Mouse (Mus musculus): ENCODE results near the gene Itpr3. TPM values are rescaled to one million over a fixed set of nuclear protein-coding genes. Genes with fewer than 3 reads are reported as not detected.

The Itpr3 gene
- total RNA-seq, 2 experiments from 2014 or later, result 2.0 to 3.4 TPM

DNA sequence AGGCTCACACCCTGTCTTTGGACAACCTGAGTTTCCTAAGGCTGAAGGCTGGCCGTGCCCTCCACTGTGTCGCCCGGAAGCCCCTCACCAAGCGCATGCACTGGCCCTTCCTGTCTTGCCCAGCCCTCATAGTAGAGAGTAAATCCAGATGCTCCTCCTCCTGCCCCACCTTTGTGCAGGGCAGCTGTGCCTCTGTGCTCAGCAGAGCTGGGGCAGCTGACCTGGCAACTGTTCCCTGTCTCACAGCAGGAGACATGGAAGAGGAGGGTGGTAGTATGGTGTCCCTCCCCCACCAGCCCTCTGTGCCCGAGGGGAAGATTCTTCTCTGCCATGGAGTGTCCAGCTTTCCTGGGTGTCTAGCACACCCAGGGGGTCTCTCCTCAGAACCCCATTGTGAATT lies 44.6 kb downstream of the Itpr3 start:
- no peak for DNase-seq (ENCODE audit: low spot score in 2 of 2)
- intact Hi-C loops (cut with DNase I), result no loop called here

DNA sequence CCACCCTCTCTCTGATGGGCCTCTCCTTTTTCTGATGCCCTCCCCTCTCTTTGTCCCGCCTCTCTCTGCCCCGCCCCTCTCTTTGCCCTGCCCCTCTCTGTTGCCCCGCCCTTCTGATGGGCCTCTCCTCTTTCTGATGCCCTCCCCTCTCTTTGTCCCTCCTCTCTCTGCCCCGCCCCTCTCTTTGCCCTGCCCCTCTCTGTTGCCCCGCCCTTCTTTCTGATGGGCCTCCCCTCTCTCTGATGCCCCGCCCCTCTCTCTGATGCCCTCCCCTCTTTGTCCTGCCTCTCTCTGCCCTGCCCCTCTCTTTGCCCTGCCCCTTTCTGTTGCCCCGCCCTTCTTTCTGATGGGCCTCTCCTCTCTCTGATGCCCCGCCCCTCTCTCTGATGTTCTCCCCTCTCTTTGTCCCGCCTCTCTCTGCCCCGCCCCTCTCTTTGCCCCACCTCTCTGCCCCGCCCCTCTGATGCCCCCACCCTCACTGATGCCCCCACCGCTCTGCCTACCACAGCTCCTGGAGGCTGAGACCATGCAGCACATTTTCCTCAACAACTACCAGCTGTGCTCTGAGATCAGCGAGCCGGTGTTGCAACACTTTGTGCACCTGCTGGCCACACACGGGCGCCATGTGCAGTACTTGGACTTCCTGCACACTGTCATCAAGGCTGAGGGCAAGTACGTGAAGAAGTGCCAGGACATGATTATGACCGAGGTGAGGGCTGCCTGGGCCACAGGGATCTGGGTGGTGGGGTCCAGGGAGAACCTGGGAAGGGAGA lies 48.8 kb downstream of the Itpr3 start:
- intact Hi-C loops (cut with DNase I), result no loop called here

DNA sequence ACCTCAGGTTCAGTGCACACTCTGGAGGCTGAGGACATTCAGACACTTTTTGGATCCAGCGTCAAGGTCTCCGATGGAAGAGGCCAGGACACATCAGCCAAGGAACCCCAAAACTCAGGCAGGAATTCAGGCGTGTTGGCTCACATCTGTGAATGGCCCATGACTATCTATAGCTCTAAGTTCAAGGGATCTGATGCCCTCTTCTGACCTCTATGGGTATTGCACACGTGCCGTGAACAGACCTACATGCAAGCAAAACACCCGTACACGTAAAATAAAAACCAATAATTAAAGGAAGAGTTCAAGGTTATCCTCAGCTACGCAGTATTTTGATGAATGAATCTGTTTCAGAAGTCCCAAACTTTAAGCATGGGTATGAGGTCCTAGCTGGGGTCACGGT lies 49.6 kb downstream of the Itpr3 start:
- no peak for DNase-seq (ENCODE audit: low spot score in 2 of 2)
- intact Hi-C loops (cut with DNase I), result no loop called here

More for the DNA sequence above, 48.8 kb downstream of the Itpr3 start:
- DNase-seq (ENCODE audit: low spot score in 2 of 2), result no peak

DNA sequence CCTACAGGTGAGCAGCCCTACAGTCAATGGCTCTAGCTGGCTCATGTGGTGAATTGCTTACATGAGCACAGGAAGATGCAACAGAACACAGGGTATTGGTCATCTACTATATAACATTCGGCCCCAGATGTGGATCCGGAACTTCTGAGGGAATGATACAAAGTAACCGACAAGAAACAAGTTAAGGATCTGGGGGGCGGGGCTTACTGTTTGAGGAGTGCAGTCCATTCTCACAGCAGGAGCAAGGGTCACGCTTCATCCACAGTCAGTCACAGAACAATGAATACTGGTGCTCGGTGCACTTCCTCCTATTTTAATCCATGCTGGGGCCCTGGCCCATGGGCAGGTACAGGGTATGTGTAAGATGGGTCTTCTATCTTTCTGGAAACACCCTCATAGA lies 50.8 kb downstream of the Itpr3 start:
- no peak for DNase-seq (ENCODE audit: low spot score in 2 of 2)
- intact Hi-C loops (cut with DNase I), result no loop called here

DNA sequence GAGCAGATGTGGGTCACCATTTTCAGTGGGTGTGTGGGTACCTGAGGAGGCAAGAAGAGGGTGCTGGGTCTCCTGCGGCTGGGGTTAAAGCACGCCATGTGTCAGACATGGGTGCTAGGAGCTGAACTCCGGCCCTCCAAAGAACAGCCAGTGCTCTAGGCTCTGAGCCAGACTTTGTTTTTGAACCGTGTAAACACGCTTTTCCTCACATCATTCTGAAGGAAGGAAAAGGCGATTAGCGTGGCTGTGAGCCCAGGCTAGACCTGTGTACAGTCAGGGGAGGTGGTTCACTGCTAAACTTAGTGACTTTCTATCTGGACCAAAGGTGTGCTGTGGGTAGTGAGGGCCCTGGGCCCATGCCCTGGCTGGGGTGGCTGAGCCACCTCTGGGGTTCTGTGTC lies 53.0 kb downstream of the Itpr3 start:
- intact Hi-C loops (cut with DNase I), result no loop called here
- no peak for DNase-seq (ENCODE audit: low spot score in 2 of 2)

DNA sequence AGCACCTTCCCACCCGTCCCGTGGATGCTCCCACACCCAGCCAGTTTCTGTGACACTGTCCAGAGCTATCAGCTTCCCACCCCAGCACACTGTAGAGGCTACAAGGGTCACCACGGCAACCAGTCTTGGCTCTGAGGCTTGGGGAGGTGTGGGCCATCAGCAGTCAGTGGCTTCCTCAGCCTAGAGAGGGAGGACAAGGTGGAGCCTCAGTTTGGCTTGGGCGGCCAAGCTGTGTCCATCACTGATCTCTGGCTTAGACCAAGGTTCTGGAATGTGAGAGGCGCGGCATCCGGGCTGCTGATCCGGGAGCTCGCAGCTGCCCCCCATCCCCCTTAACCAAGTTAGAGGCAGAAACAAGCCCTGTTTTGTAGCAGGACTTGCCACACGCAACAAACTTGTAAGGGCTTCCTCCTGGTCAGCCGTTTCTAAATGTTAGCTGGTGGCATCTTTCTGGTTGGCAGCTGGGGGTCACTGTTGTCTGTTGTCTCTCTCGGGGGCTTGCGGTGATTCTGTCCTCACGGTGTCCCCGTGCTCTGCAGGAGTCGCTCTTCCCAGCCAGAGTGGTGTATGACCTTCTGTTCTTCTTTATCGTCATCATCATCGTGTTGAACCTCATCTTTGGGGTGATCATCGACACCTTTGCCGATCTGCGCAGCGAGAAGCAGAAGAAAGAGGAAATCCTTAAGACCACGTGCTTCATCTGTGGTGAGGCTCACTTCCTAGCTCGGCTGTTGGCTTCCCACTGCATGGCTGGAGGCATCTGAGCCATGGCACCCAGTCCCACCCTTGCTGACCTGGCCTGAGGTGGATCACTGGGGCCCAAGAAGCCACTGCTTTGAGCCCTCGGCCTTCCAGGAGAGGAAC lies 61.8 kb downstream of the Itpr3 start:
- intact Hi-C loops (cut with DNase I), result no loop called here
- no peak for DNase-seq (ENCODE audit: low spot score in 2 of 2)

DNA sequence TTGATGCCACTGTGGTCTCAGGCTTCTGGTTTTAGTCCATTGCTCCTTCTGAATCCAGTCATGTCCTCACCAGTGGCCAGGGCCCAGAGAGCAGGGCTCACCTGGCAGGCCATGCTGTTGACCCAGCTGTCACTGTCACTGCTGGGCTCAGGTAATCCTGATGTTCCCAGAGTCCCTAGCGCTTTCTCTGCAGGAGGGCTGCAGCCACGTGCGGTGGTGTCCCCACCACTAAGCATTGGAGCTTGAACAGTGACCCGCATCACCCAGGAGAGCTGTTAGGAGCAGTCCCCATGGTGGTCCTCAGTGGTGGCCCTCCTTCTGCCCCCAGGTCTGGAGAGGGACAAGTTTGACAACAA lies 62.4 kb downstream of the Itpr3 start:
- intact Hi-C loops (cut with DNase I), result no loop called here
- no peak for DNase-seq (ENCODE audit: low spot score in 2 of 2)

DNA sequence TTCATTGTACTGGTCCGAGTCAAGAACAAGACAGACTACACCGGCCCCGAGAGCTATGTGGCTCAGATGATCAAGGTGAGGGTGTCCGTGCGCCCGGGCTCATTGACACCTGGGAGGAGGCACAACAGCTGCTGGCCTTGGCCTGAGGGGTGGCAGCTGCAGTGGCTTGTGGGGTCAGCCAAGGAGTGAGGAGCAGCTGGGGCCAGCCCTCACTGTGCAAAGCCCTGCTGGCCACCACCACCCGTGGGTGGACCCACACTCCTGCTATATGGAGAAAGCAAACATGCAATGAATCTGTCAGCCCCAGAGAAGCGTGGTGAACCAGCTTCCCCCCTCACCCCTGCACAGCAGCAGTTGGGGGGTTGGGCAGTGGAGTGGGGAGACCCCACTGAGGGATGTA lies 62.9 kb downstream of the Itpr3 start:
- intact Hi-C loops (cut with DNase I), result loop anchor here (10.0 kb wide), 1 partner anchor 185 kb away; the partner anchor contains the start of genes Cuta and Phf1
- DNase-seq (ENCODE audit: low spot score in 2 of 2), result no peak

DNA sequence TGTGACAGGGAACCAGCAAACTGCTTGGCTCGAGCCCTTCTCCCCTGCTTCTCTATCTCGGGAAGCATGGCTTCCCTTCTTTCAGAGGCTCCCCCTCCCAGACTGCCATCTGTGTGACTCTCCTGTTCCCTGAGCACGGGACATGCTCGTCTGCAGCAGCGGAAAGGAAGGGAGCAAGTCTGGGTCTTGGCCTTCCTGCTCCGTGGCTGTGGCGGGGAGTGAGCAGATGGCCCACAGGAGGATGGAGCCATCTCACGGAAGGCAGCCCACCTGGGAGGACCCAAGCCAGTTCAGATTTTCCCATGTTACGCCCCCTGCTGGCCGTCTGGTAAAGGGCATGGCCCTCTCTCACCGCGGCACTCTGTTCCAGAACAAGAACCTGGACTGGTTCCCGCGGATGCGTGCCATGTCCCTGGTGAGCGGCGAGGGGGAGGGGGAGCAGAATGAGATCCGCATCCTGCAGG lies 63.5 kb downstream of the Itpr3 start:
- intact Hi-C loops (cut with DNase I), result loop anchor here (10.0 kb wide), 1 partner anchor 186 kb away; the partner anchor contains the start of genes Cuta and Phf1
- DNase-seq (ENCODE audit: low spot score in 2 of 2), result peak; percentile 60 to 69

DNA sequence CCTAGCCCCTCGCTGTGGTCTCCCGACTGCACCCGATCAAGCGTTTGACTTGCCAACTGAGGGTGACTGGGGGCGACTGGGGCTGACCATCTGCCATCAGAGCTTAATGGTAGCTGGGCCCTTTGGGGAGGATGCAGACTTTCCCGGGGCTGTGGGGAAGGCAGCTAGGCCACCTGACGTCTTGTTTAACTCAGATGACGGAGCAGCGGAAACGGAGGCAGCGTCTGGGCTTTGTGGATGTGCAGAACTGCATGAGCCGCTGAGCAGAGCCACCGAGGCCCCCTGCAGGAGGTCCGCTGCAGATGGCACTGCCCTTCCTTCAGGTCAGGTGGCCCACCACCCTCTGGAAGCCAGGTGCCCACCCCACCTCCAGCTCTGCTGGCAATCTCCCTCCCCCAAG lies 64.2 kb downstream of the Itpr3 start:
- intact Hi-C loops (cut with DNase I), result loop anchor here (10.0 kb wide), 1 partner anchor 186 kb away; the partner anchor contains the start of genes Cuta and Phf1
- no peak for DNase-seq (ENCODE audit: low spot score in 2 of 2)

DNA sequence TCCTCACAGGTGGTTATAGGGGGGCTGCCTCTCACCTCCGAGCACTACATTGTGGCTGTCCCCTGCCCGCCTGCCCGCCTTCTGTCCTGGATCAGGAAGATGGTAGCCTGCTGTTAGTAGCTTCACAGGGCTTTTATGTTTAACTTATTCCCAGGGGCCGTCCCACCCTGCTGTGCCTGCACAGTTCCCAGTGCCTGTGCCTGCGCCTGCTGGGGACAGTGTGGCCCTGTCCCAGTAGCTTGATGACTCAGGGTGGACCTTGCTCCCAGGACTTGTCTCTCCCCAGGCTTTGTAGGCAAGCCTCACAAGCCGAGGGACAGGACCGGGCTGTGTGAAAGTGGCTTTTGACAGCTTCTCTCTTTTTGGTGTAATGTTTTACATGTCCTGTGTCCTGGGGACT lies 64.7 kb downstream of the Itpr3 start:
- intact Hi-C loops (cut with DNase I), result loop anchor here (10.0 kb wide), 1 partner anchor 187 kb away; the partner anchor contains the start of genes Cuta and Phf1
- no peak for DNase-seq (ENCODE audit: low spot score in 2 of 2)

DNA sequence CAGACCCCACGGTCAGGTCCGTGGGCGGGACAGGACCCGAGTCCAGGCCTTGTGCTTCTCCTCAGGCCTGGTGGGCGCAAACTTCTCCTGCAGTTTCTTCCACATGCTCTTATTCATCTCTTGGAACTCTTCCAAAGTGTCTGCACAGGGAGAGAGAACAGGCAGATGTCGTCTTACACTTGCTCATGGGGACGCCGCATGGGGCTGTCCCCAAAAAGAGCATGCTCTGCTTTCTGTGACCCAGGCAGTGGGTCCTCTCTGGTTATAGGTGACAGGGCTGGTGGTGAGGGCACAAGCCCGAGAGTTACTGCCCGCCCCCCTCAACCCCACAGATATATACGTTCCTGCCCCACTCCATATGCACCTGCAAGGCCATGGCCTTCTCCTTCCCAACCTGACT lies 65.6 kb downstream of the Itpr3 start:
- intact Hi-C loops (cut with DNase I), result loop anchor here (10.0 kb wide), 1 partner anchor 188 kb away; the partner anchor contains the start of genes Cuta and Phf1
- no peak for DNase-seq (ENCODE audit: low spot score in 2 of 2)

DNA sequence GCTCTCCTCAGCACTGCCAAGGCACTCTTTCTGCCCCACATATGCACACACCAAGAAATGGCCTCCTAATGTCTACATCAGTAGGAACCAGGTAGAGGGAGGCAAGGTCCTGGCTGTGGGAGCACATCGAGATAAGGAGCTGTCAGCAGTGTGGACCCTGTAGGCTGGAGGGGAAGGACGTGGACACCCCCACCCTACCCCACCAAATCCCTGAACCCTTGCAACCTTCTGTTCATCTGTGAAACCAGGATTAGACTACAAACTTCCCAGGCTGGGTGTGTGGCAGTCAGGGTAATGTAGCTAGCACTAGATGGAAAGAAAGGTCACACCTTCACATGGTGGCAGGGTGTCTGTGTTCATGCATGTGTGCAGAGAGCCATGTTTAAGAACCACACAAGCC lies 66.0 kb downstream of the Itpr3 start:
- no peak for DNase-seq (ENCODE audit: low spot score in 2 of 2)
- intact Hi-C loops (cut with DNase I), result loop anchor here (10.0 kb wide), 1 partner anchor 188 kb away; the partner anchor contains the start of genes Cuta and Phf1

DNA sequence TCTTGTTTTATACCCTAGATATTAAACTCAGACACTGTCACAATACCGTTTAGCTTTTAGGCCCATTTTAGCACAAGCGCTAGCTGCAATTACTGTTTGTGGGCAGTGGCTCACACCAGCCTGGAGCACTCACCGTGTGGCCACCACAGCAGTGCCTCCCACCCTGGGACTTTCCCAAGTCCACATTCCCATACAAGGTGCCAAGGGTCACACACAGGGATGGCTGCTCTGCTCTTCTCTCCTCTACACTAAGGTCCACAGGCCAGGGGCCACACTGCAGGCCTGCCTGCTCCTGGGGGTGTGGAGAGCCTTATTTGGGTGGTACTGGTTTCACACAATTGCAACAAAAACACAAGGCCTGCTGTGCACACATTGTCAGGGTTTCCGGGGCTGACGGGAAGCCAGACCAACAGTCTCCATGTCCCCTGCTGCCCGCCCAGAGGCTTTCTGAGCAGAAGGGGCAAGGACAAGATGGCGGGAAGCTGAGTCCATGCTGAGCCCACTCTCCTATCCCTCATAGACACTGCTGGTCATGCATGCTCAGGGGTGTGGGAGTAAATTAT lies 66.8 kb downstream of the Itpr3 start:
- DNase-seq (ENCODE audit: low spot score in 2 of 2), result no peak
- intact Hi-C loops (cut with DNase I), result loop anchor here (10.0 kb wide), 1 partner anchor 189 kb away; the partner anchor contains the start of genes Cuta and Phf1

DNA sequence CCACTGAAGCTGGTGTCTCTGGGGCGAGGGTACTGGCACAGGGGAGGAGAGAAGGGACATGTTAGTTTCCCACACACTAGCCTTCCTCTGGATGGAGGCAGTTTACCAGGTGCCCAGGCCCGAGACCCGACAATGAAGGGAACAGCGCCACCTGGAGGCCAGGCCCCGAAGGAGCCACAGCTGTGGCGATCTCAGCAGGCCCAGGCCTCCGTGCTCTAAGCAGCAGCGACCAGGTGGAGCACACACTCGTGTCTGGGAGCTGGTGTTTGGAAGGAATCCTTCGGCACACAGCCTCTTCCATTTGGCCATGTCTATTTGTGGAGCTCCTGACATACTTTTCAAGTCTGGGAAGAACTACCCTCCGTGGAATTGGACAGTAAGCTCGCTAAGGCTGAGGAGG lies 68.1 kb downstream of the Itpr3 start:
- peak; percentile 76 to 81 for DNase-seq (ENCODE audit: low spot score in 2 of 2)
- intact Hi-C loops (cut with DNase I), result loop anchor here (10.0 kb wide), 1 partner anchor 190 kb away; the partner anchor contains the start of genes Cuta and Phf1

DNA sequence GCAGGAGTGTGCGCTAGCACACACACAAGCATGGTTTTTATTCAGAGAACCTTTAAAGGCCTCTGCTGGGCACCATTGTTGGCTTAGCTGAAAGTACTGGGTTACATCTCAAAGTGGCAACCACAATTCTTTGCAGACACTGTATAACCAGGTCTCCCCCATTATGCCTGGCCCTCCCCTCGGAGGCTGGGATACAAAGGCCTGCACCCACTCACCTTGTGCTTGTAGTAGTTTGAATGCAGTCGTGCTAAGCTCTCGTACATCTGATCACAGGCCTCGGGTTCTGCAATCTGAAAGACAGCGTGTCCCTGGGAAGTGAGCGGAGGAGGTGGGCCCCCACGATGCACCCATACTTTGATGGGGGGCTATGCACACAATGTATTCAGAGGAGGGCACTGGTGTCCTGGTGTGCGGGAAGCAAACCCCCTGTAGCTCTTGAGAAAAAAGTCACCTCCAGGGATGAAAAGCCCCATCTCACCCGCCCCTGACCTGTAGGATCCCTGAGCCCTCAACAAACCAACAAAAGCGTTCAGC lies 68.6 kb downstream of the Itpr3 start:
- no peak for DNase-seq (ENCODE audit: low spot score in 2 of 2)
- intact Hi-C loops (cut with DNase I), result loop anchor here (10.0 kb wide), 1 partner anchor 191 kb away; the partner anchor contains the start of genes Cuta and Phf1

DNA sequence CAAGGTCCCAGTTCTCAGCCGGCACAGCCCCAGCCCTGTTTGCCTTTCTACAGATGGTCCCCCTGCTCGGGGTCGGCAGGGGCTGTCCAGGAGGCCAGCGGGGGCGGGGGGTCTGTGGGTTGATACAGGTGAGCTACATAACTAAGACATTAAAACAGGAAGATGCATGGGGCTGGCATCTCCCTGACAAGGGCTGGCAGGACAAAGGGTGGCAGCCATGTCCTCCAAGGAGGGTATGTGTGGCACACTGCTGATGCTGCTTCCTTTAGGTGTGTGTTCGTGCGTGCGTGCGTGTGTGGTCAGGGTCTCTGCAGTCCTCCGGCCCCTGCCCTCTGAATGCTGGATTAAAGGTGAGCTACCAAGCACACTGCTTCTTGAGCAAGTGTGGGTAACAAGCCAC lies 69.9 kb downstream of the Itpr3 start:
- no peak for DNase-seq (ENCODE audit: low spot score in 2 of 2)
- intact Hi-C loops (cut with DNase I), result loop anchor here (10.0 kb wide), 1 partner anchor 192 kb away; the partner anchor contains the start of genes Cuta and Phf1

DNA sequence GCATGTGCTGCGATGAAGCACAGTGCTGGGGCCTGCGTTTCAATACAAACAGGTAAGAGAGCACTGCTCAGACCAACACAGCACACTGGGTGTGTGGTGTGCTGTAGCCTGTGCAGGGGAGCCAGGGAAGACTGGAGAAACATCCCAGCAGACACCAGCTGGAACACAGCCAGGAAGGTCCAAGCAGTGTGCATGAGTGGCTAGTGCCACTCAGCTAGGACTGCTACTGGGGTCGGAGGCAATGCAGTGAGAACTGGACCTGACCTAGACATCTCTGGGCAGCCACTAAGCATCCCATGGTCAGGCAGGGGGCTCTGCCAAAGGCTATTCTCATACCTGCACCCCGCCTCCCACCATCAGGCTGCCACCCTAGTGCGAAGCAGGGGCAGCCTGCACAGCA lies 71.1 kb downstream of the Itpr3 start:
- intact Hi-C loops (cut with DNase I), result loop anchor here (10.0 kb wide), 1 partner anchor 193 kb away; the partner anchor contains the start of genes Cuta and Phf1
- DNase-seq (ENCODE audit: low spot score in 2 of 2), result no peak

DNA sequence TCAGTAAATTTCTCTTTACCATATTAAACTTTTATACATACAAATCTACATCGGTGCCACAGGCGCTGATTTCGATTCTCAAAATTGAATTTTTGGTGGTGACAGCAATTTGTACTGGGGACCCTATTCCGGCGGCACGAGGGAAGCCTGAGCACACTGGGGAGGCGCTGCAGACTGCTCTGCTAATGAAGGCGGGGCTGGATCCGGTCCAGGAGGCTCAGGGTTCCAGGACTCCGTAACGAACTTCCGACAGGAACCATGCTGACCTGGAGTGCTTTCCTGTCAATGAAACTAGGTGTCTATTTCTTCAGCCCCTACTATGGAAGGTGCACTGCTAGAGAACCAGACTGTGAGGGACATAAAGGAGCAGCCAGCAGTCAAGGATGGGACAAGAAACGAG lies 72.2 kb downstream of the Itpr3 start:
- intact Hi-C loops (cut with DNase I), result loop anchor here (10.0 kb wide), 1 partner anchor 194 kb away; the partner anchor contains the start of genes Cuta and Phf1
- DNase-seq (ENCODE audit: low spot score in 2 of 2), result no peak

All from left cerebral cortex, postnatal 36 days (tissue).